Mouse (Mus musculus) central nervous system, embryonic 14 days (tissue): ENCODE data around the gene Midn. TPM values are rescaled to one million over a fixed set of nuclear protein-coding genes. Genes with fewer than 3 reads are reported as not detected.

Experiments
- polyA plus RNA-seq: library from polyadenylated mRNA; depleted of rRNA; stranded (reverse); fragments of >200 nt; gene quantifications from 2 replicates; pipeline ENCODE4 v1.2.3, GENCODE M21; 2012; rRNA removed

The Midn gene
- polyA plus RNA-seq = 166 and 189 TPM in 2 replicates

GRCm38 (mm10) chr10:80147719-80148601, at the start of gene Midn:
Midn (plus strand) TSS chr10:80148272.

GRCm38 (mm10) chr10:80105460-80105859, 42.6 kb upstream of the Midn start, which contains the start of gene Sbno2:
Sbno2 (minus strand) TSS chr10:80105571.

GRCm38 (mm10) chr10:80115290-80115943, 32.7 kb upstream of the Midn start, which contains the start of gene Stk11:
Stk11 (plus strand) TSS chr10:80115803.

GRCm38 (mm10) chr10:80138553-80139438, 9.3 kb upstream of the Midn start, which contains the start of gene Atp5d:
Atp5d (plus strand) TSS chr10:80138632.

GRCm38 (mm10) chr10:80140666-80141035, 7.4 kb upstream of the Midn start, which contains the start of gene Cbarp:
Cbarp (minus strand) TSS chr10:80140835.

GRCm38 (mm10) chr10:80165392-80166128, 17.5 kb downstream of the Midn start, which contains the start of gene Cirbp:
Cirbp (plus strand) TSS chr10:80165985.

GRCm38 (mm10) chr10:80172527-80173292, 24.6 kb downstream of the Midn start, which contains the start of gene 1600002K03Rik:
1600002K03Rik (plus strand) TSS chr10:80172944.

GRCm38 (mm10) chr10:80179068-80180051, 31.3 kb downstream of the Midn start, which contains the start of gene Efna2:
Efna2 (plus strand) TSS chr10:80179482.

Other genes with a start within 250 kb of the Midn start
- 72.2 and 72.6 TPM in 2 replicates for gene Med16, start 239.3 kb upstream of the Midn start, polyA plus RNA-seq
- not detected in 2 replicates for gene Gm26602, start 237.4 kb upstream of the Midn start, polyA plus RNA-seq
- gene Kiss1r, start 231.3 kb upstream of the Midn start, polyA plus RNA-seq = 2.9 and 3.3 TPM in 2 replicates
- 151 and 165 TPM in 2 replicates for gene R3hdm4, start 227.1 kb upstream of the Midn start, polyA plus RNA-seq
- 5.7 and 5.8 TPM in 2 replicates for gene Arid3a, start 221.2 kb upstream of the Midn start, polyA plus RNA-seq
- gene Wdr18, start 188.1 kb upstream of the Midn start, polyA plus RNA-seq = 56.8 and 61.0 TPM in 2 replicates
- 0.28 and 0.36 TPM in 2 replicates for gene Grin3b, start 177.6 kb upstream of the Midn start, polyA plus RNA-seq
- 232 and 237 TPM in 2 replicates for gene Tmem259, start 163.9 kb upstream of the Midn start, polyA plus RNA-seq
- 24.5 and 48.2 TPM in 2 replicates for gene Cnn2, start 159.7 kb upstream of the Midn start, polyA plus RNA-seq
- gene Abca7, start 151.8 kb upstream of the Midn start, polyA plus RNA-seq = 11.6 and 12.4 TPM in 2 replicates
- gene Arhgap45, start 131.6 kb upstream of the Midn start, polyA plus RNA-seq = 4.7 and 6.9 TPM in 2 replicates
- 262 and 267 TPM in 2 replicates for gene Polr2e, start 108.5 kb upstream of the Midn start, polyA plus RNA-seq
- gene Gpx4, start 101.1 kb upstream of the Midn start, polyA plus RNA-seq = 405 and 406 TPM in 2 replicates
- 28.9 and 30.5 TPM in 2 replicates for gene Sbno2, start 42.7 kb upstream of the Midn start, polyA plus RNA-seq
- 122 and 127 TPM in 2 replicates for gene Stk11, start 32.5 kb upstream of the Midn start, polyA plus RNA-seq
- gene Atp5d, start 9.6 kb upstream of the Midn start, polyA plus RNA-seq = 370 and 392 TPM in 2 replicates
- 141 and 148 TPM in 2 replicates for gene Cbarp, start 7.4 kb upstream of the Midn start, polyA plus RNA-seq
- gene Cirbp, start 17.7 kb downstream of the Midn start, polyA plus RNA-seq = 465 and 485 TPM in 2 replicates
- gene 1600002K03Rik, start 24.7 kb downstream of the Midn start, polyA plus RNA-seq = 19.6 and 22.3 TPM in 2 replicates
- 44.2 and 45.0 TPM in 2 replicates for gene Efna2, start 31.2 kb downstream of the Midn start, polyA plus RNA-seq
- 67.3 and 73.6 TPM in 2 replicates for gene Mum1, start 78.2 kb downstream of the Midn start, polyA plus RNA-seq
- 288 TPM in 2 replicates for gene Ndufs7, start 100.8 kb downstream of the Midn start, polyA plus RNA-seq
- gene Gamt, start 112.7 kb downstream of the Midn start, polyA plus RNA-seq = 15.4 and 28.3 TPM in 2 replicates
- gene Dazap1, start 113.2 kb downstream of the Midn start, polyA plus RNA-seq = 207 and 232 TPM in 2 replicates
- gene Rps15, start 144.2 kb downstream of the Midn start, polyA plus RNA-seq = 2,757 and 2,767 TPM in 2 replicates
- gene Apc2, start 147.7 kb downstream of the Midn start, polyA plus RNA-seq = 145 and 166 TPM in 2 replicates
- gene 2310011J03Rik, start 172.3 kb downstream of the Midn start, polyA plus RNA-seq = 29.7 and 29.8 TPM in 2 replicates
- 4.5 and 6.3 TPM in 2 replicates for gene Pcsk4, start 181.2 kb downstream of the Midn start, polyA plus RNA-seq
- 2.2 and 3.2 TPM in 2 replicates for gene Reep6, start 181.7 kb downstream of the Midn start, polyA plus RNA-seq
- gene Adamtsl5, start 200.1 kb downstream of the Midn start, polyA plus RNA-seq = 1.4 and 2.8 TPM in 2 replicates
- gene Plk5, start 208.2 kb downstream of the Midn start, polyA plus RNA-seq = 2.6 and 2.9 TPM in 2 replicates
- gene Mex3d, start 239.4 kb downstream of the Midn start, polyA plus RNA-seq = 86.4 and 98.5 TPM in 2 replicates